Mouse (Mus musculus) forebrain, postnatal 0 days (tissue): ENCODE results near the gene Ppm1l. TPM values are rescaled to one million over a fixed set of nuclear protein-coding genes. Genes with fewer than 3 reads are reported as not detected.

Experiments used
- ATAC-seq: fragments of 200-750 bp; cut with Nextera tagmentation; 2 replicates; pipeline ENCODE4 v1.8.0; 2017; ENCODE audit warnings: mild to moderate bottlenecking, moderate library complexity
- DNase-seq: peaks from one replicate; pipeline ENCODE4 v3.0.0-alpha.2; 2015
- H3K27ac ChIP-seq: fragments of 300-500 bp; sonication (generic); 2 replicates; pipeline ENCODE4 v1.5.1; 2014; ENCODE audit warnings: low read depth, mild to moderate bottlenecking, antibody characterized with exemption, low read length, moderate library complexity, mixed read lengths
- H3K27me3 ChIP-seq: fragments of 300-500 bp; sonication (generic); 2 replicates; pipeline ENCODE4 v1.6.1; 2014; ENCODE audit warnings: mild to moderate bottlenecking, low read length, mixed read lengths; ENCODE audit not compliant: insufficient read depth
- H3K36me3 ChIP-seq: fragments of 300-500 bp; sonication (generic); 2 replicates; pipeline ENCODE4 v1.6.1; 2014; ENCODE audit warnings: mild to moderate bottlenecking, moderate library complexity; ENCODE audit not compliant: insufficient read depth
- H3K4me1 ChIP-seq: fragments of 300-500 bp; sonication (generic); 2 replicates; pipeline ENCODE4 v1.6.1; 2014; ENCODE audit warnings: antibody characterized with exemption; ENCODE audit not compliant: insufficient read depth
- H3K4me2 ChIP-seq: fragments of 300-500 bp; sonication (generic); 2 replicates; pipeline ENCODE4 v1.6.1; 2014; ENCODE audit warnings: low read depth, mild to moderate bottlenecking, moderate library complexity
- H3K4me3 ChIP-seq: fragments of 300-500 bp; sonication (generic); 2 replicates; pipeline ENCODE4 v1.5.1; 2014; ENCODE audit warnings: low read depth, low read length, mixed read lengths
- H3K9ac ChIP-seq: fragments of 300-500 bp; sonication (generic); 2 replicates; pipeline ENCODE4 v1.6.1; 2014; ENCODE audit warnings: mild to moderate bottlenecking
- H3K9me3 ChIP-seq: fragments of 300-500 bp; sonication (generic); 2 replicates; pipeline ENCODE4 v1.6.1; 2016; ENCODE audit warnings: low read length
- CTCF ChIP-seq: sonication (generic); IDR thresholded peaks from 2 replicates; pipeline ENCODE4 v1.5.1; 2016; ENCODE audit warnings: antibody characterized with exemption, control low read depth, low read depth
- WGBS: fragments of 180-500 bp; shearing (Covaris S2); extraction: QIAGEN DNeasy Blood & Tissue Kit; methylation state at CpG from one replicate; pipeline ENCODE4 v1.1.7; 2014; 5-methylcytosine and 5-hydroxymethylcytosine counted together
- polyA plus RNA-seq: library from polyadenylated mRNA; unstranded; fragments of >200 nt; fragmentation: Nextera tagmentation; extraction: Ambion mirVana; gene quantifications from 2 replicates; pipeline ENCODE4 v1.2.1, GENCODE M21; 2015
- total RNA-seq: library from RNA; depleted of rRNA; stranded (reverse); fragments of >200 nt; gene quantifications from 2 replicates; pipeline ENCODE4 v1.2.3, GENCODE M21; 2014; rRNA removed

The Ppm1l gene
- total RNA-seq (21.6 and 27.6 TPM in 2 replicates), polyA plus RNA-seq (13.2 and 19.2 TPM in 2 replicates)

DNA sequence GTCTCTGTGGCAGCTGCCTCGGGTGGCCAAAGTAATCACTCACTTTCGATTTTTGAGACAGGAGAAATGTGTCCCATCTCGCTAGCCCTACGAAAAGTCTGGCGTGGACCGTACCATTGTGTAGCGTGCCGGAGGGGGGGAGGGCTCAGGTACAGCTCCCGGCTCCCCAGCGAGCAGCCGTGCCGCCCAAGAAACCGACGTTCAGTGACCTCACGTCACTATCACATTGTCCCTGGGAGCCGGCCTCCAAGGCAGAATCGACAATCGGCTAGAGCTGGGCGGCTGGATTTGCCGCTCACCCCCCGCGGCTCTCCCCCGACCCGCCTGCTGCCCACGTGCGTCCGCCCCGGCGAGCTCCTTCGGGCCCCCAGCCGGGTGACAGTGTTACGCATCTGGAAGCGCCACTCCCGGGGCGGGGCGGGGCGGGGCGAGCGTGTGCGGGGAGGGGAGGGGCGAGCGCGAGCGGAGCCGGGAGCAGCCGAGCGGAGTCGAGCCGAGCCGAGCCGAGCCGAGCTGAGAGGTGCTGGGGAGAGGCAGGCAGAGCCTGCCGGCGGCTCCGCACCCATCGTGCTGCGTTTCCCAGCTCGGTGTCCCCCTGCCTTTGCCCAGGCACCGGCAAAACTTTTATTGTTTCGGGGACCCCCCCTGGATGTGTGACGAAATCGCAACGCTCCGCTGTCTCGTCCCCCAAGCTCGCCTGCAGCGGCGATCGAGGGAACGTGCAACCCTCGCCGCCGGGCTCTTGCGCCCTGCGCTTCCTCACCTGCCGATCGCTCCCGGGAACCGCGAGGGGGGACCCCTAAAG lies at the start of gene Ppm1l:
Gene Ppm1l (plus strand): TSS at position 471 of the 805 bp plus-strand sequence.
- peak; percentile 98 for DNase-seq
- H3K9ac ChIP-seq, result peak within 1 kb of the TSS; percentile 87
- peak within 1 kb of the TSS; percentile 92 for H3K4me2 ChIP-seq
- WGBS, result 2% methylated on average over 64 of the region's 80 CpGs
- peak; percentile 98 for ATAC-seq
- no peaks in the 10 kb centered on the region for H3K36me3 ChIP-seq
- peak within 1 kb of the TSS; percentile 91 for H3K27ac ChIP-seq
- TF ChIP-seq CTCF, result peak; percentile 27; the same call in 1 of the 2 replicates
- peaks cover 10% of the 10 kb centered on the region for H3K4me1 ChIP-seq
- no peaks in the 10 kb centered on the region for H3K27me3 ChIP-seq
- peak within 1 kb of the TSS; percentile 92 for H3K4me3 ChIP-seq
- H3K9me3 ChIP-seq, result no peaks in the 10 kb centered on the region

DNA sequence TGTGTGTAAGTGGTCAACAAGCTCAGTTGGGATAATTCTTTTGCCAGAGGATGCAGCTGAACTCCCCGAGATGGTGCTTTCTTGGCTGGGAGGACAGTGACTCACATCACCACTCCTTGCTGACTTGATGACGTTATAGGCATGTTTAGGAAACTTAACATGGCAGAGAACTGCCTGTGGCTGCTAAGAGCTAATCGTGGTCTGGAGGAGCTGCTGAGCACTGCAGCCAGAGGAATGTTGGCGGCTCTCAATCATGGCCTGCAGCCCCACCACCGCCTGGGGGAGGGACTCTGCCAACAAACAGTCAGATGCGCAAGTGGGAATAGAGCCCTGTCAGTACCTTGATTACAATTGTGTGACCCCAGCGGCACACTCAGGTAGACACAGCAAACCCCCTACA lies 44.8 kb upstream of the Ppm1l start:
- H3K9ac ChIP-seq, result no peak overlapping the region
- TF ChIP-seq CTCF, result no peak
- ATAC-seq (no peak), DNase-seq (no peak)
- WGBS, result 66% methylated on average over 7 of the region's 7 CpGs
- H3K27me3 ChIP-seq, result no peaks in the 10 kb centered on the region
- no peak overlapping the region for H3K4me2 ChIP-seq
- no peaks in the 10 kb centered on the region for H3K36me3 ChIP-seq
- H3K4me3 ChIP-seq, result no peak overlapping the region
- H3K27ac ChIP-seq, result no peak overlapping the region
- no peaks in the 10 kb centered on the region for H3K9me3 ChIP-seq
- H3K4me1 ChIP-seq, result peaks cover 7% of the 10 kb centered on the region; the same call in 1 of the 2 replicates

DNA sequence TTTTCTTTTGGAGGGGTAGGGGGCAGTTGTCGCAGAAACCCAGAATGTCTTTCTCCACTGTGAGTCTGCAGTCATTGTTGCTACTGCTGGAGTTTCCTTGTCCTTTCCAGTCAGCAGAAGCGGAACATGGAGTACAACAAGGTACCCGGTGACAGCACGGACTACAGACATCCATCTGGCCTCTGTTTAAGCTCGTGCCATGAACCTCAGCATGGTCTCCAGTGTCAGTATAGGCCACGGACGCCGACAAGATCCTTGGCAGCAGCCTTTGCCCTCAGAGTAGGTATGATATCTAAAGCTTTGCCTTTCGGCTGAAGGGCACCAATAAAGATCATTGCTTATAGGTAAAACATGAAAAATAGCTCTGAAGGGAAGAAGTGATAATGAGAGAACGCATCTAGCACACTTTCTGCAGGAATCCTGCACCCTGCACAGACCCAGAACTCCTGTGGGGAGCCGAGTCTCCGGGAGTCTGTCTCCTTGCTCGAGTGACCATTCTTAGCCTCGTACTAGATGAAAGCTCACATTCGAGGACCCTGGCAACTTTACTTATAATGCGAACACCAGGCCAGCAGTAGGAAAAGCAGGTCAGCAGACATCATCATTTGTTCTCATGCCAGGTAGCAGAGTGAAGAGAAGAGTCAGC lies 42.5 kb upstream of the Ppm1l start:
- Histone ChIP-seq H3K9ac (peak overlapping the region; percentile 37), H3K4me3 (no peak overlapping the region), H3K27ac (peak overlapping the region; percentile 21; the same call in 1 of the 2 replicates), H3K36me3 (no peaks in the 10 kb centered on the region), H3K4me1 (peaks cover 7% of the 10 kb centered on the region; the same call in 1 of the 2 replicates), H3K4me2 (peak overlapping the region; percentile 10; the same call in 1 of the 2 replicates), H3K27me3 (no peaks in the 10 kb centered on the region), H3K9me3 (no peaks in the 10 kb centered on the region)
- TF ChIP-seq CTCF, result no peak
- ATAC-seq (peak; percentile 50), DNase-seq (no peak)
- WGBS, result 65% methylated on average over 16 of the region's 16 CpGs

DNA sequence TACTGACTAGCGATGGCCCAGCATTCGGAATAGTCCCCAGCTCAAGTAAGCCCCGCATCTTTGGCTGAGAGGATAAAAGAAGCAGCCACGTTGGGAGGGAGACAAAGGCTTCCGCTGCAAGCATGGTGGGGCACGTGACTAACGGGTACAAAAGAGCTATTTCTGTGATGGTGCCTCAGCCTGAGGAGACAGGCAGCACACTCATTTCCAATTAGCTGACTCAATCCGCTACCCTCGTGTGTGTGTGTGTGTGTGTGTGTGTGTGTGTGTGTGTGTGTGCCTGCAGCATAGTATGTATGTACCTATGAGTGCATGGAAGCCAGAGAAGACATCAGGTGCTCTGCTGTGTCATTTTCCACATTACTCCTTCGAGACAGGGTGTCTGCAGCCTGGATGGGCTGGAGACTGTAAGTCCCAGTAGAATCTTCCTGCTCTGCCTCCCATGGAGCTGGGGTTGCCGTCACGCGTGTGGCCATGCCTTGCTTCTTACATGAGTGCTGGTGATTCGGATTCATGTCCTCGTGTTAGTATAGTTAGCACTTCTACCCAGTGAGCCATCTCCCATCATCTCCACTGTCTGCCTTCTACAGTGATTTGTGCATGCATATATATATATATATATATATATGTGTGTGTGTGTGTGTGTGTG lies 41.9 kb upstream of the Ppm1l start:
- ATAC-seq (peak; percentile 96), DNase-seq (peak; percentile 82)
- Histone ChIP-seq H3K4me3 (no peak overlapping the region), H3K36me3 (no peaks in the 10 kb centered on the region), H3K27me3 (no peaks in the 10 kb centered on the region), H3K27ac (peak overlapping the region; percentile 21; the same call in 1 of the 2 replicates), H3K9ac (peak overlapping the region; percentile 37), H3K9me3 (no peaks in the 10 kb centered on the region), H3K4me1 (peaks cover 7% of the 10 kb centered on the region; the same call in 1 of the 2 replicates), H3K4me2 (peak overlapping the region; percentile 10; the same call in 1 of the 2 replicates)
- WGBS, result 40% methylated on average over 15 of the region's 15 CpGs
- TF ChIP-seq CTCF, result no peak

DNA sequence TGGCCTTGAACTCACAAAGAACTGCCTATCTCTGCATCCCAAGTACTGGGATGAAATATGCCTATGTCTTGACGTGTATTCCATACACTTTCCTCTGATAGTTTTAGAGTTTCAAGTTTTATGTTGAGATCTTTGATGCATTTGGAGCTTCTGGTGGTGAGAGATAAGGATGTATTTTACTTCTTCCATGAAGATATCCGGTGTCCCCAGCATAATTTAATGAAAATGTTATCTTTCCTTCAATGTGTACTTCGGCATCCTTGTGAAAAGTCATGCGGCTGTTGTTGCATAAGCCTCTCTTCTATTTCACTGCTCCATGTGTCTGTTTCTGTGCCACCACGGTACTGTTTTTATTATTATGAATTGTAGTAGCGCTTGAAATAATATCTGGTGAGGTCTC lies 38.0 kb upstream of the Ppm1l start:
- no peak for DNase-seq
- Histone ChIP-seq H3K9ac (no peak overlapping the region), H3K27ac (no peak overlapping the region), H3K4me1 (peaks cover 7% of the 10 kb centered on the region; the same call in 1 of the 2 replicates), H3K4me3 (no peak overlapping the region), H3K36me3 (no peaks in the 10 kb centered on the region), H3K27me3 (no peaks in the 10 kb centered on the region), H3K4me2 (no peak overlapping the region), H3K9me3 (no peaks in the 10 kb centered on the region)
- no peak for ATAC-seq
- no peak for TF ChIP-seq CTCF
- 92% methylated on average over 6 of the region's 6 CpGs for WGBS

DNA sequence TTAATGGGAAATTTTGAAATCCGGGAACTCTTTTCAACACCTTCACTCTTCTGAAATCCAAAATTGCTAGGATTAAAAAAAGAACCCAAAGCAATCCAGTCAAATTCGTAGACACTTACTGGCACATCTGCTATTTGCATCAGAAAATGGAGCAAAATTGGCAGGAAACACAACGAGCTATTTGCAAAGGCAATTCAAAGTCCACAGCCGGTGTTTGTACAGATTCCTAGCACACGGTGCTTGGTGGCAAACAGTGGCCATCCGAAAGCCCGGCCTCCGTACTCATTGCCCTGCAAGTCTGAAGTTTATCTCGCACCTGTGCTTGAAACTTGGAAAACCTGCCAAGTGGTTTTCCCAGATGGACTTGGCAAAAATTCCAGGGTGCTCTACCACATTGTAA lies 34.3 kb upstream of the Ppm1l start:
- H3K4me1 ChIP-seq, result no peaks in the 10 kb centered on the region
- no peaks in the 10 kb centered on the region for H3K9me3 ChIP-seq
- TF ChIP-seq CTCF, result no peak
- H3K9ac ChIP-seq, result no peak overlapping the region
- peak; percentile 32; the same call in 1 of the 2 replicates for ATAC-seq
- H3K27ac ChIP-seq, result no peak overlapping the region
- no peaks in the 10 kb centered on the region for H3K36me3 ChIP-seq
- H3K27me3 ChIP-seq, result no peaks in the 10 kb centered on the region
- H3K4me3 ChIP-seq, result no peak overlapping the region
- 25% methylated on average over 9 of the region's 9 CpGs for WGBS
- no peak overlapping the region for H3K4me2 ChIP-seq
- DNase-seq, result peak; percentile 47
